Mouse (Mus musculus): ENCODE measurements around the gene Xbp1.
"Not testable (repeated sequence)": the region's sequence is repeated elsewhere in the genome, so short reads cannot be mapped to it uniquely, and the experiment has no call there.

DNA sequence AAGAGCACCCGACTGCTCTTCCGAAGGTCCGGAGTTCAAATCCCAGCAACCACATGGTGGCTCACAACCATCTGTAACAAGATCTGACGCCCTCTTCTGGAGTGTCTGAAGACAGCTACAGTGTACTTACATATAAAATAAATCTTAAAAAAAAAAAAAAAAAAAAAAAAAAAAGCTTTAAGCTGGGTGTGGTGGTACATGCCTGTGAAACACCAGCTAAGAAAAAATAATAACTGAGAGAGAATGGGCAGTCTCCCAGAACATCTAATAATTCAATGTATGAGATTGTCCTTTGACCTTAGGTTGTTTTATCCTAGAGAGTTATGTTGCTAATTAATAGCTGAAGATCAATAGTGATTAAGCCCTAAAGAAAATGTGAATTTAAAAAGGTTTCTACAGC, 17.0 kb downstream of the Xbp1 start:
- TF ChIP-seq CTCF (IDR thresholded peaks at IDR 0.05; ENCODE audit: low read depth, low read length); POLR2A (IDR thresholded peaks at IDR 0.05; ENCODE audit: insufficient read depth, low read length): not testable (repeated sequence)
